Mouse (Mus musculus) heart, postnatal 25 days (tissue): Measurements from ENCODE around the gene Krt18. TPM values are rescaled to one million over a fixed set of nuclear protein-coding genes. Genes with fewer than 3 reads are reported as not detected.
A peak's percentile ranks its signal among the peaks of the same experiment; 100 is the strongest.
"Not testable (repeated sequence)": the region's sequence is repeated elsewhere in the genome, so short reads cannot be mapped to it uniquely, and the experiment has no call there.

ENCODE experiments used
- DNase-seq: peaks from one replicate; pipeline ENCODE4 v3.0.0; 2022; ENCODE audit warnings: low spot score
- intact Hi-C: fragments of 180-260 bp; cut with DNase I; formaldehyde crosslinking; loops from one replicate; pipeline ENCODE4 v1.15.1; 2025
- total RNA-seq, 2 experiments: library from RNA; stranded (reverse); gene quantifications; 2 replicates each; pipeline ENCODE4 v1.2.3; 2021

The Krt18 gene
- 1 to 10 TPM; 3.7 to 4.9 TPM for total RNA-seq

GRCm38 (mm10) chr15:102028040-102028439 is at the start of gene Krt18:
Krt18 (plus strand) TSS chr15:102028180.
- DNase-seq, result no peak
- intact Hi-C loops, result no loop called here

- DNase-seq, result no peak
- intact Hi-C loops, result loop anchor here (10.0 kb wide), 2 partner anchors 244 to 736 kb away; no protein-coding TSS in a partner anchor
These were observed 47.1 kb upstream of the Krt18 start for GRCm38 (mm10) chr15:101980849-101981248.

GRCm38 (mm10) chr15:101983315-101983948 is 44.5 kb upstream of the Krt18 start:
- no peak for DNase-seq
- intact Hi-C loops, result loop anchor here (10.0 kb wide), 2 partner anchors 241 to 739 kb away; no protein-coding TSS in a partner anchor

GRCm38 (mm10) chr15:101983949-101984601 is 43.9 kb upstream of the Krt18 start:
- peak; percentile 87 for DNase-seq
- intact Hi-C loops, result loop anchor here (2.0 to 10.0 kb wide), 3 partner anchors 211 to 739 kb away; no protein-coding TSS in a partner anchor

GRCm38 (mm10) chr15:101984746-101985145 is 43.2 kb upstream of the Krt18 start:
- intact Hi-C loops, result loop anchor here (2.0 to 10.0 kb wide), 3 partner anchors 212 to 740 kb away; no protein-coding TSS in a partner anchor

GRCm38 (mm10) chr15:101988119-101988518 is 39.9 kb upstream of the Krt18 start:
- peak; percentile 53 for DNase-seq
- intact Hi-C loops, result loop anchor here (1.0 to 10.0 kb wide), 3 partner anchors 77 to 743 kb away; no protein-coding TSS in a partner anchor

More at GRCm38 (mm10) chr15:101984746-101985145, 43.2 kb upstream of the Krt18 start:
- DNase-seq, result no peak

GRCm38 (mm10) chr15:101988714-101989113 is 39.3 kb upstream of the Krt18 start:
- DNase-seq, result no peak
- intact Hi-C loops, result loop anchor here (1.0 to 10.0 kb wide), 3 partner anchors 77 to 744 kb away; no protein-coding TSS in a partner anchor

GRCm38 (mm10) chr15:101990946-101991345 is 37.0 kb upstream of the Krt18 start:
- intact Hi-C loops, result no loop called here

GRCm38 (mm10) chr15:101994365-101994764 is 33.6 kb upstream of the Krt18 start:
- intact Hi-C loops, result no loop called here
- DNase-seq, result no peak

More at GRCm38 (mm10) chr15:101990946-101991345, 37.0 kb upstream of the Krt18 start:
- DNase-seq, result no peak

- DNase-seq, result no peak
- intact Hi-C loops, result no loop called here
These were observed 32.3 kb upstream of the Krt18 start for GRCm38 (mm10) chr15:101995484-101996236.

- DNase-seq, intact Hi-C loops: not testable (repeated sequence)
These were observed 31.4 kb upstream of the Krt18 start for GRCm38 (mm10) chr15:101996450-101997078.

- intact Hi-C loops, result no loop called here
- no peak for DNase-seq
These were observed 28.8 kb upstream of the Krt18 start for GRCm38 (mm10) chr15:101999156-101999555.

- intact Hi-C loops, result no loop called here
- no peak for DNase-seq
These were observed 28.2 kb upstream of the Krt18 start for GRCm38 (mm10) chr15:101999676-102000335.

- DNase-seq, result no peak
- intact Hi-C loops, result no loop called here
These were observed 25.1 kb upstream of the Krt18 start for GRCm38 (mm10) chr15:102002646-102003488.

- no peak for DNase-seq
- intact Hi-C loops, result no loop called here
These were observed 24.5 kb upstream of the Krt18 start for GRCm38 (mm10) chr15:102003516-102003915.

GRCm38 (mm10) chr15:102004189-102004588 is 23.8 kb upstream of the Krt18 start, which contains the start of gene Krt8:
Krt8 (minus strand) TSS chr15:102004482.
- intact Hi-C loops, result no loop called here
- no peak for DNase-seq

GRCm38 (mm10) chr15:102005290-102005689 is 22.7 kb upstream of the Krt18 start:
- no peak for DNase-seq
- intact Hi-C loops, result no loop called here

- intact Hi-C loops, result no loop called here
- no peak for DNase-seq
These were observed 21.7 kb upstream of the Krt18 start for GRCm38 (mm10) chr15:102006317-102006716.
